Mouse (Mus musculus): ENCODE measurements around the gene Nek7. TPM values are rescaled to one million over a fixed set of nuclear protein-coding genes. Genes with fewer than 3 reads are reported as not detected.

The Nek7 gene
- polyA plus RNA-seq, 1 experiment from 2014 or later = 21.5 TPM

DNA sequence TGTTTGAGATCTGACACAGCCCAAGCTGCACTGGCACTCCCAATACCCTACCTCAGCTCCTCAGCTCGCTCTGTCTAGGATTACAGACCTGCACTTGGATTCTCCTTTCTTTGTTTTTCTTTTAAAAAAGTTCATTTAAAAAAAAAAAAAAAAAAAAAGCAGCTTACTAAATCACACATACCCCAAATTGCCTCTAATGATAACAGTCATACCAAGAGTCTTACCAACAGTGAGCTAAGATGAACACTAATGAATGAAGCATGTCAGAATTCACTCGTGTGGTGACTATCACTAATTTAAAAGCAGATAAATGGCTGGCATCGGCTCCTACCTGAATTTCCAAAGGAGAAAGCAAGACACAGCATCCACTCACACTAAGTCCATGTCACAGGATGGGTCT lies 4.6 kb downstream of the Nek7 start:
- no peak overlapping the region for H3K4me2 ChIP-seq (ENCODE audit: low read length)
- no peaks in the 10 kb centered on the region for H3K27me3 ChIP-seq (ENCODE audit: control insufficient read depth, insufficient read depth, low read depth, low read length)
- no peak overlapping the region for H3K4me3 ChIP-seq (ENCODE audit: low read depth, low read length)
- no peaks in the 10 kb centered on the region for H3K9me3 ChIP-seq (replicated peaks; ENCODE audit: control insufficient read depth, low read length, poor library complexity, severe bottlenecking)
- WGBS = 67% methylated on average over 3 of the region's 3 CpGs
- no peak overlapping the region for H3K27ac ChIP-seq (ENCODE audit: low read length)
- H3K9ac ChIP-seq (ENCODE audit: low read depth, low read length) = 0 out of 2 replicates have a peak overlapping the region, but pooled peaks have one; percentile 7
- no peaks in the 10 kb centered on the region for H3K36me3 ChIP-seq (ENCODE audit: control insufficient read depth, insufficient read depth, low read length)
- no peak for ATAC-seq
- H3K4me1 ChIP-seq (ENCODE audit: control insufficient read depth, insufficient read depth, low read length) = peaks cover 14% of the 10 kb centered on the region

DNA sequence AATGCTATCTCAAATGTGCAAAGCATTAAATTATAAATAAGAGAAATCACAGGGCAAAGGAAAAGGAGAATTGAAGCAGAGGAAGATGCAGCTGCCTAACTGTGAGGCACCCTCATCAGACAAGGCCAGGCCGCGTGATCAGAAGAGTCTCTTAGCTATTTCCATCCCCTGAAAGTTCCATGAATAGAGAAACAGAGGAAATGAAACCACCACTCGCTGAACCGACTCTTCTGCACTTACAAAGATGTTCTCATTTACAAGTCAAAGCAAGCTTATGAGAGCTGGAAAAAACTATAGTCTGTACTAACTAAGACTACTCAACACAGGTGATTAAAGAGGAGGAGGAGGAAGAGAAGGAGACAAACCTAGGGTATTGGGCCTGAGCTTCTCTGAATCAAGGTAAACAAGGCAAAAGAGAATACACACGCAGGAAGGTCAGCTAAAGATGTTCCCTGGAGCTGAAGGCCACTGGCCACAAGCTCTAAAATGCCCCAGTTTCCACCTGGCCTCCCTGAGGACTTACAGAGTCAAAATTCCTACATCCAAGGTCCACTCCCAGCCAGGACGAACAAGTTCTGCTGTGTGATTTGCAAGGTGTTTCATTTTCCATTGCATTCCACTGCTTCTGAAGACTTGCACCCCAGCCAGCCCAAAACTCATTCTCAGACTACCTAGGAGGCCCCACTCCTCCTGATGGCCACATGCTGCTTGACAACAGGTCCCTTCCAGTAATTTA lies 5.2 kb downstream of the Nek7 start:
- Histone ChIP-seq H3K9me3 (replicated peaks; ENCODE audit: control insufficient read depth, low read length, poor library complexity, severe bottlenecking) (no peaks in the 10 kb centered on the region), H3K4me1 (ENCODE audit: control insufficient read depth, insufficient read depth, low read length) (peaks cover 9% of the 10 kb centered on the region), H3K4me2 (ENCODE audit: low read length) (no peak overlapping the region), H3K27ac (ENCODE audit: low read length) (no peak overlapping the region), H3K4me3 (ENCODE audit: low read depth, low read length) (no peak overlapping the region), H3K9ac (ENCODE audit: low read depth, low read length) (no peak overlapping the region), H3K36me3 (ENCODE audit: control insufficient read depth, insufficient read depth, low read length) (no peaks in the 10 kb centered on the region), H3K27me3 (ENCODE audit: control insufficient read depth, insufficient read depth, low read depth, low read length) (no peaks in the 10 kb centered on the region)
- WGBS = 63% methylated on average over 6 of the region's 6 CpGs
- ATAC-seq = no peak

DNA sequence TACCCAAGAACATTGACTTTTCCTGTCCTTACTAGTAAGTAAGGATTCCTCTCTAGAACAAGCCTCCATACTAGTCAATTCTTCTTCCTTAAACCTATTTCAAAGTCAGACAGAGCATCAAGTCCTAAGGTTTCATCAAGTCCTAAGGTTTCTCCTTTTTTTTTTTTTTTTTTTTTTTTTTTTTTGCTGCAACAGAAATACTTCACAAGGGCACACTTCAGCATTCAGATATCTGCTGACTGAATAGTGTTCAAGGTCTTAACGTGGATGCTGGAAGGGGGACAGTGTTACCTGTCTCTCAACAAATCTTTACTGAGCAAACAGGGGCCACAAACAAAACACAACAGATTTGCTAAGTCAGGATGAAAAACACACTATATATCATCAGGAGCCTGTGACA lies 7.8 kb downstream of the Nek7 start:
- WGBS = 96% methylated on average over 1 of the region's 1 CpGs
- Histone ChIP-seq H3K9me3 (replicated peaks; ENCODE audit: control insufficient read depth, low read length, poor library complexity, severe bottlenecking) (no peaks in the 10 kb centered on the region), H3K27me3 (ENCODE audit: control insufficient read depth, insufficient read depth, low read depth, low read length) (no peaks in the 10 kb centered on the region), H3K36me3 (ENCODE audit: control insufficient read depth, insufficient read depth, low read length) (no peaks in the 10 kb centered on the region), H3K4me2 (ENCODE audit: low read length) (no peak overlapping the region), H3K4me3 (ENCODE audit: low read depth, low read length) (no peak overlapping the region), H3K9ac (ENCODE audit: low read depth, low read length) (no peak overlapping the region), H3K27ac (ENCODE audit: low read length) (no peak overlapping the region), H3K4me1 (ENCODE audit: control insufficient read depth, insufficient read depth, low read length) (no peaks in the 10 kb centered on the region)
- ATAC-seq = no peak

DNA sequence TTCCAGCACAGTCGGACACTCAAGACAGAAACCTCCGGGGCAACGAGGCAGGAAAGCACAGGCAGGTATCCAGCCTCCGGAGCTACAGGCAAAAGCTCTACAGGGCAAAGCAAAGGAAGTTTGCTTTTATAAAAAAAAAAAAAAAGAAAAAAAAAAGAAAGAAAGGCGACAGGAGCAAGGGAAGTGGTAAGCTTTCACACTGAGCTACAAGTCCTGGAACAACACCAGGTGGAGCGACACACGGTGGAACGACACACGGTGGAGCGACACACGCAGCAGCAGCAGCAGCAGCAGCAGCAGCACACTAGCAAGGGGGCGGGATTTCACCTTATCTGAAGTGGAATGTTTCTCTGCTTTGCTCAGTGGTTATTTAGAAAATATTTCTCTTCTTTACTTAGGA lies 10.8 kb downstream of the Nek7 start:
- H3K36me3 ChIP-seq (ENCODE audit: control insufficient read depth, insufficient read depth, low read length) = no peaks in the 10 kb centered on the region
- H3K9ac ChIP-seq (ENCODE audit: low read depth, low read length) = no peak overlapping the region
- no peak overlapping the region for H3K4me3 ChIP-seq (ENCODE audit: low read depth, low read length)
- 91% methylated on average over 12 of the region's 12 CpGs for WGBS
- H3K4me1 ChIP-seq (ENCODE audit: control insufficient read depth, insufficient read depth, low read length) = no peaks in the 10 kb centered on the region; the same call in 1 of the 2 replicates
- H3K27me3 ChIP-seq (ENCODE audit: control insufficient read depth, insufficient read depth, low read depth, low read length) = no peaks in the 10 kb centered on the region
- no peak overlapping the region for H3K27ac ChIP-seq (ENCODE audit: low read length)
- no peak for ATAC-seq
- no peaks in the 10 kb centered on the region for H3K9me3 ChIP-seq (replicated peaks; ENCODE audit: control insufficient read depth, low read length, poor library complexity, severe bottlenecking)
- H3K4me2 ChIP-seq (ENCODE audit: low read length) = no peak overlapping the region

DNA sequence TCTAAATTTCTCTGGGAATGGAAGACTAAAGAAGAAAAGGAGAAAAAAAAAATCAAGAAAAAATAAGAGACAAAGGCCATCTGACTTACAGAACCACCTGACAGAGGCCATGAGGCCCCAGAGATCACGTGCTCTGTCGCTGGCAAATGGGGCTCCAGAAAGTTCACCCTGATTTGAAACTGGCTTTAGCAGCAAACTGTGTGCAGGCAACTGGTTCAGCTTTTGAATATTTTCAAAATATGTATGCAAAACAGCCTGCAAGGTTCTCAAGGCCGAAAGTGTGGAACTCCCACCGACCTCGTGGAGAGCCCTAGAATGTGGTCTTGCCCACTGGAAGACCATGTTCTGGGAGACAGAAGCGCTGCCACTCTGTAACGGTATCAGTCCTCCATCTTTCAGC lies 11.6 kb downstream of the Nek7 start:
- Histone ChIP-seq H3K4me2 (ENCODE audit: low read length) (no peak overlapping the region), H3K4me3 (ENCODE audit: low read depth, low read length) (no peak overlapping the region), H3K4me1 (ENCODE audit: control insufficient read depth, insufficient read depth, low read length) (no peaks in the 10 kb centered on the region; the same call in 1 of the 2 replicates), H3K36me3 (ENCODE audit: control insufficient read depth, insufficient read depth, low read length) (no peaks in the 10 kb centered on the region), H3K9ac (ENCODE audit: low read depth, low read length) (no peak overlapping the region), H3K9me3 (replicated peaks; ENCODE audit: control insufficient read depth, low read length, poor library complexity, severe bottlenecking) (no peaks in the 10 kb centered on the region), H3K27ac (ENCODE audit: low read length) (no peak overlapping the region), H3K27me3 (ENCODE audit: control insufficient read depth, insufficient read depth, low read depth, low read length) (no peaks in the 10 kb centered on the region)
- ATAC-seq = no peak
- 93% methylated on average over 7 of the region's 7 CpGs for WGBS

DNA sequence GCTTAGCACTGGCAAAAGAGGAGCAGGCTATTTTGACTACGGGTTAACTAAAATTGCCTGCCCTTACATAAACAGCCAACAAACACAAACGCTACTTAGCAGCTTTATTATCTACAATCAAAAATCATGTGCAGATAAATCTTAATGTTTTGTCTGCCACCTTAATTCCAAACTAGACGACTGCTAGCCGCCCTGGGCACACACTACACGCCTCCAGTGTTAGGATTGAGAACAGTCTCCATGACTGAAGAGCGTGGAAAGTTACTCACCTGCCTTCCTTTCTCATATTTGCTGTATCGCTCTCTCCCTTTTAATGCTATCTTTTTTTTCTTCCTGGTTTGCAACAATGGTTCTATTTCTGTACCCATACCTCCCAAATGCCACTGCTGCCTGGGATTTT lies 12.1 kb downstream of the Nek7 start:
- Histone ChIP-seq H3K4me3 (ENCODE audit: low read depth, low read length) (no peak overlapping the region), H3K27ac (ENCODE audit: low read length) (no peak overlapping the region), H3K9ac (ENCODE audit: low read depth, low read length) (no peak overlapping the region), H3K4me1 (ENCODE audit: control insufficient read depth, insufficient read depth, low read length) (no peaks in the 10 kb centered on the region; the same call in 1 of the 2 replicates), H3K27me3 (ENCODE audit: control insufficient read depth, insufficient read depth, low read depth, low read length) (no peaks in the 10 kb centered on the region), H3K36me3 (ENCODE audit: control insufficient read depth, insufficient read depth, low read length) (no peaks in the 10 kb centered on the region), H3K4me2 (ENCODE audit: low read length) (no peak overlapping the region), H3K9me3 (replicated peaks; ENCODE audit: control insufficient read depth, low read length, poor library complexity, severe bottlenecking) (no peaks in the 10 kb centered on the region)
- ATAC-seq = no peak
- 93% methylated on average over 7 of the region's 7 CpGs for WGBS

DNA sequence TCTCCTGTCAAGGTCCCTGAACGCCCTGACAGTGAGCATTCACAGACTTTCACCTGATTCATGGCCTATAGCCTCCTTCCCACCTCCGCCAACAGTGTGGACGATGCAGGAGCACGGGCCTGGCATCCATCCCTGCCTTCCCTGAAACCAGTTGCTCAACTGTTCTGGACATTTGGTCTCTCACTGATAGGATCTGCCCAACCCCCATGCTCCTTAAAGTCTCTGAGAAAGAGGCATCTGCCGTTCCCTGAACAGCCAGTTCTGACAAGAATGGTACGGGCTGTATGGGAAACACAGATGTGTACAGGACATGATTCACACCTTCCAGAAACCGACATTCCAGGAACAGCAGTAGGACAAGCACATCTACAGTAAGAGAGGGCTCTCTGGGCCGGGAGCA lies 13.2 kb downstream of the Nek7 start:
- Histone ChIP-seq H3K4me2 (ENCODE audit: low read length) (no peak overlapping the region), H3K4me3 (ENCODE audit: low read depth, low read length) (no peak overlapping the region), H3K4me1 (ENCODE audit: control insufficient read depth, insufficient read depth, low read length) (no peaks in the 10 kb centered on the region; the same call in 1 of the 2 replicates), H3K9me3 (replicated peaks; ENCODE audit: control insufficient read depth, low read length, poor library complexity, severe bottlenecking) (no peaks in the 10 kb centered on the region), H3K27ac (ENCODE audit: low read length) (no peak overlapping the region), H3K36me3 (ENCODE audit: control insufficient read depth, insufficient read depth, low read length) (no peaks in the 10 kb centered on the region), H3K27me3 (ENCODE audit: control insufficient read depth, insufficient read depth, low read depth, low read length) (no peaks in the 10 kb centered on the region), H3K9ac (ENCODE audit: low read depth, low read length) (no peak overlapping the region)
- WGBS = 88% methylated on average over 8 of the region's 8 CpGs
- no peak for ATAC-seq

DNA sequence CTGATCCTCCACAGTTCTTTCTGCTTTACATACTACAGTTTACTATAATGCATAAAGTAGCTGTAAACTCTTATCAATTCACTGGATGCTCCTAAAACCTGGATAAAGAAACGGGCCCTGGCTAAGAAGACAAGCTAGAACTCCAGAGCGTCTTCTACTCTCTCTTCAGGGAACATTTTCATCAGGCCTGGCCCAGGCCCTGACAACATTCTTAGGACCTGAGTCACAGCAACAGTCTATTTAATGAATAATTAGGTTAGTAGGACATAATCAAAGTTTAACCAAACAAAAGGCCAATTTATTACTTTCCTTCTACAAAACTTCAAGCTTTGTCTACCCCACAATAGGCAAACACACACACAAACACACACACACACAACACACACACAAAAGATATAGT lies 15.2 kb downstream of the Nek7 start:
- ATAC-seq = no peak
- H3K36me3 ChIP-seq (ENCODE audit: control insufficient read depth, insufficient read depth, low read length) = no peaks in the 10 kb centered on the region
- H3K9ac ChIP-seq (ENCODE audit: low read depth, low read length) = no peak overlapping the region
- H3K4me2 ChIP-seq (ENCODE audit: low read length) = no peak overlapping the region
- no peak overlapping the region for H3K4me3 ChIP-seq (ENCODE audit: low read depth, low read length)
- no peaks in the 10 kb centered on the region for H3K9me3 ChIP-seq (replicated peaks; ENCODE audit: control insufficient read depth, low read length, poor library complexity, severe bottlenecking)
- no peak overlapping the region for H3K27ac ChIP-seq (ENCODE audit: low read length)
- 75% methylated on average over 2 of the region's 2 CpGs for WGBS
- no peaks in the 10 kb centered on the region for H3K27me3 ChIP-seq (ENCODE audit: control insufficient read depth, insufficient read depth, low read depth, low read length)
- peaks cover 5% of the 10 kb centered on the region for H3K4me1 ChIP-seq (ENCODE audit: control insufficient read depth, insufficient read depth, low read length)

DNA sequence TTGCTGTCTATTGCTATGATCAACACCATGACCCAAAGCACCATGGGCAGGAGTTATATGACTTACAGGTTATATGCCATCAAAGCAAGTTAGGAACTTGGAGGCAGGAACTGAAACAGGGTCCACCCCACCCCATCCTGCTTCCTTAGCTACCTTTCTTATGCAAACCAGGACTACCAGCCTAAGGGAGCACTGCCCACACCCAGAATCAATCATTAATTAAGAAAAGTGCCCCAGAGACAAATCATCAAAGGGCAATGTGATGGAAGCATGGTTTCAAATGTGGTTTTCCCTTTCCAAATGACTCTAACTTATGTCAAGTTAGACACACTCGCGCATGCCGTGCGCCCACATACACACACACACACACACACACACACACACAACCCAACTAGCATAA lies 16.0 kb downstream of the Nek7 start:
- H3K4me1 ChIP-seq (ENCODE audit: control insufficient read depth, insufficient read depth, low read length) = peaks cover 5% of the 10 kb centered on the region
- WGBS = 97% methylated on average over 4 of the region's 4 CpGs
- H3K4me3 ChIP-seq (ENCODE audit: low read depth, low read length) = no peak overlapping the region
- H3K4me2 ChIP-seq (ENCODE audit: low read length) = no peak overlapping the region
- H3K36me3 ChIP-seq (ENCODE audit: control insufficient read depth, insufficient read depth, low read length) = no peaks in the 10 kb centered on the region
- no peak overlapping the region for H3K9ac ChIP-seq (ENCODE audit: low read depth, low read length)
- H3K27ac ChIP-seq (ENCODE audit: low read length) = no peak overlapping the region
- H3K27me3 ChIP-seq (ENCODE audit: control insufficient read depth, insufficient read depth, low read depth, low read length) = no peaks in the 10 kb centered on the region
- no peaks in the 10 kb centered on the region for H3K9me3 ChIP-seq (replicated peaks; ENCODE audit: control insufficient read depth, low read length, poor library complexity, severe bottlenecking)
- ATAC-seq = no peak

Measured in midbrain, embryonic 16.5 days (tissue).